Mouse (Mus musculus) MN1 (cell line): ENCODE data around the gene Arhgap8.

Experiments
- DNase-seq: peaks from one replicate; pipeline ENCODE4 v3.0.0-alpha.2; 2016; ENCODE audit warnings: low spot score

Gene Arhgap8

GRCm38 (mm10) chr15:84800132-84800531 lies 80.3 kb downstream of the Arhgap8 start:
- peak; percentile 66 for DNase-seq

- DNase-seq = peak; percentile 77
Observed at GRCm38 (mm10) chr15:84803685-84804084, 83.8 kb downstream of the Arhgap8 start.

- DNase-seq = no peak
Observed at GRCm38 (mm10) chr15:84809275-84809952, 89.6 kb downstream of the Arhgap8 start.

- no peak for DNase-seq
Observed at GRCm38 (mm10) chr15:84811126-84811525, 91.3 kb downstream of the Arhgap8 start.

GRCm38 (mm10) chr15:84812831-84813357 lies 93.0 kb downstream of the Arhgap8 start:
- DNase-seq = no peak

GRCm38 (mm10) chr15:84815171-84815570 lies 95.3 kb downstream of the Arhgap8 start:
- no peak for DNase-seq

GRCm38 (mm10) chr15:84817589-84817988 lies 97.7 kb downstream of the Arhgap8 start:
- DNase-seq = no peak

GRCm38 (mm10) chr15:84818284-84818683 lies 98.4 kb downstream of the Arhgap8 start:
- DNase-seq = no peak

GRCm38 (mm10) chr15:84820811-84821210 lies 101.0 kb downstream of the Arhgap8 start:
- no peak for DNase-seq
